Mouse (Mus musculus) MEL (cell line): ENCODE results near the gene 6030452D12Rik. TPM values are rescaled to one million over a fixed set of nuclear protein-coding genes. Genes with fewer than 3 reads are reported as not detected.

ENCODE experiments used
- DNase-seq: peaks from one replicate; pipeline ENCODE4 v3.0.0; 2011; ENCODE audit warnings: low read depth, low spot score
- H3K27ac ChIP-seq: 2 replicates; pipeline ENCODE4 v1.5.1; 2012; ENCODE audit warnings: low read depth, mild to moderate bottlenecking, control low read depth, low read length, moderate library complexity; ENCODE audit not compliant: control insufficient read depth
- H3K27me3 ChIP-seq, 2 experiments: fragments of 150-350 bp in 1 of 2; sonication (generic) in 1 of 2; 2 replicates each; pipeline ENCODE4 v1.6.1; 2012; ENCODE audit warnings: low read length in 2 of 2, mild to moderate bottlenecking in 2 of 2, improper control_type of control experiment in 1 of 2, moderate library complexity in 1 of 2; ENCODE audit not compliant: insufficient read depth in 2 of 2, control insufficient read depth in 1 of 2
- H3K36me3 ChIP-seq, 2 experiments: 2 replicates each; pipeline ENCODE4 v1.6.1; 2012 to 2014; ENCODE audit warnings: low read length in 2 of 2, improper control_type of control experiment in 1 of 2, inconsistent platforms in 1 of 2, mild to moderate bottlenecking in 1 of 2; ENCODE audit not compliant: insufficient read depth in 2 of 2, control insufficient read depth in 1 of 2
- H3K4me1 ChIP-seq, 2 experiments: fragments of 150-350 bp in 1 of 2; sonication (generic) in 1 of 2; 2 replicates each; pipeline ENCODE4 v1.6.1; 2012; ENCODE audit warnings: low read length in 2 of 2, improper control_type of control experiment in 1 of 2, mild to moderate bottlenecking in 1 of 2; ENCODE audit not compliant: insufficient read depth in 2 of 2, control insufficient read depth in 1 of 2
- H3K4me3 ChIP-seq, 2 experiments: fragments of 150-350 bp in 1 of 2; sonication (generic) in 1 of 2; 2 replicates each; pipeline ENCODE4 v1.5.1; 2012; ENCODE audit warnings: low read depth in 2 of 2, low read length in 2 of 2, mild to moderate bottlenecking in 2 of 2, moderate library complexity in 2 of 2, control low read depth in 1 of 2, improper control_type of control experiment in 1 of 2; ENCODE audit not compliant: control insufficient read depth in 1 of 2, insufficient read depth in 1 of 2
- H3K79me2 ChIP-seq: 2 replicates; pipeline ENCODE4 v1.6.1; 2012; ENCODE audit warnings: mild to moderate bottlenecking, low read length, moderate library complexity; ENCODE audit not compliant: control insufficient read depth, poor library complexity, insufficient read depth
- H3K9ac ChIP-seq: 2 replicates; pipeline ENCODE4 v1.6.1; 2012; ENCODE audit warnings: low read depth, mild to moderate bottlenecking, control low read depth, low read length, moderate library complexity; ENCODE audit not compliant: control insufficient read depth, poor library complexity, severe bottlenecking
- H3K9me3 ChIP-seq: fragments of 150-350 bp; sonication (generic); replicated peaks from 2 replicates; pipeline ENCODE4 v1.6.1; 2012; ENCODE audit warnings: mild to moderate bottlenecking, low read length, improper control_type of control experiment, moderate library complexity; ENCODE audit not compliant: insufficient read depth
- BHLHE40 ChIP-seq: IDR thresholded peaks from 2 replicates; pipeline ENCODE4 v1.6.1; 2012; ENCODE audit warnings: low read depth, mild to moderate bottlenecking, inconsistent platforms, low read length, improper control_type of control experiment, borderline replicate concordance
- CHD1 ChIP-seq: IDR thresholded peaks from 2 replicates; pipeline ENCODE4 v1.6.1; 2012; ENCODE audit warnings: low read depth, mild to moderate bottlenecking, inconsistent platforms, low read length, improper control_type of control experiment
- CHD2 ChIP-seq: IDR thresholded peaks from 2 replicates; pipeline ENCODE4 v1.6.1; 2011; ENCODE audit warnings: low read length, improper control_type of control experiment
- CTCF ChIP-seq, 3 experiments: IDR thresholded peaks in 2 of 3; conservative IDR thresholded peaks in 1 of 3; 2 replicates each; pipeline ENCODE4 v1.5.1; 2011 to 2012; ENCODE audit warnings: low read length in 3 of 3, low read depth in 2 of 3, mild to moderate bottlenecking in 2 of 3, improper control_type of control experiment in 1 of 3, inconsistent platforms in 1 of 3, mixed read lengths in 1 of 3, moderate library complexity in 1 of 3; ENCODE audit not compliant: control insufficient read depth in 1 of 3, insufficient read depth in 1 of 3, poor library complexity in 1 of 3, severe bottlenecking in 1 of 3
- E2F4 ChIP-seq: IDR thresholded peaks from 2 replicates; pipeline ENCODE4 v1.6.1; 2011; ENCODE audit warnings: low read depth, low read length, improper control_type of control experiment, borderline replicate concordance
- ELF1 ChIP-seq: IDR thresholded peaks from 2 replicates; pipeline ENCODE4 v1.6.1; 2014; ENCODE audit warnings: low read depth, mild to moderate bottlenecking, inconsistent platforms, low read length, improper control_type of control experiment, moderate library complexity
- EP300 ChIP-seq, 2 experiments: IDR thresholded peaks; 2 replicates each; pipeline ENCODE4 v1.6.1; 2011; ENCODE audit warnings: improper control_type of control experiment in 2 of 2, low read length in 2 of 2, low read depth in 1 of 2, mild to moderate bottlenecking in 1 of 2
- ETS1 ChIP-seq: IDR thresholded peaks from 2 replicates; pipeline ENCODE4 v1.6.1; 2012; ENCODE audit warnings: low read depth, mild to moderate bottlenecking, inconsistent platforms, low read length, improper control_type of control experiment, moderate library complexity
- GABPA ChIP-seq: IDR thresholded peaks from 2 replicates; pipeline ENCODE4 v1.6.1; 2012; ENCODE audit warnings: low read depth, mild to moderate bottlenecking, inconsistent platforms, low read length, improper control_type of control experiment, moderate library complexity
- HCFC1 ChIP-seq: IDR thresholded peaks from 2 replicates; pipeline ENCODE4 v1.6.1; 2012; ENCODE audit warnings: low read depth, mild to moderate bottlenecking, inconsistent platforms, low read length, improper control_type of control experiment, moderate library complexity
- MAFK ChIP-seq: IDR thresholded peaks from 2 replicates; pipeline ENCODE4 v1.6.1; 2011; ENCODE audit warnings: low read depth, mild to moderate bottlenecking, low read length, improper control_type of control experiment, borderline replicate concordance
- MXI1 ChIP-seq: IDR thresholded peaks from 2 replicates; pipeline ENCODE4 v1.6.1; 2011; ENCODE audit warnings: mild to moderate bottlenecking, low read depth, low read length, improper control_type of control experiment
- MYC ChIP-seq: IDR thresholded peaks from 2 replicates; pipeline ENCODE4 v1.6.1; 2011; ENCODE audit warnings: low read depth, mild to moderate bottlenecking, low read length, improper control_type of control experiment, moderate library complexity
- NELFE ChIP-seq: IDR thresholded peaks from 2 replicates; pipeline ENCODE4 v1.6.1; 2011; ENCODE audit warnings: low read depth, low read length, improper control_type of control experiment
- NRF1 ChIP-seq: IDR thresholded peaks from 2 replicates; pipeline ENCODE4 v1.6.1; 2014; ENCODE audit warnings: low read depth, mild to moderate bottlenecking, inconsistent platforms, low read length, improper control_type of control experiment, moderate library complexity; ENCODE audit not compliant: poor library complexity, insufficient read depth, severe bottlenecking
- POLR2A ChIP-seq, 2 experiments: IDR thresholded peaks; 2 replicates each; pipeline ENCODE4 v1.6.1; 2011 to 2012; ENCODE audit warnings: low read length in 2 of 2, mild to moderate bottlenecking in 2 of 2, control low read depth in 1 of 2, improper control_type of control experiment in 1 of 2, low read depth in 1 of 2, moderate library complexity in 1 of 2; ENCODE audit not compliant: control insufficient read depth in 1 of 2, insufficient read depth in 1 of 2, poor library complexity in 1 of 2
- POLR2AphosphoS5 ChIP-seq: IDR thresholded peaks from 2 replicates; pipeline ENCODE4 v1.6.1; 2012; ENCODE audit warnings: low read depth, borderline replicate concordance, mild to moderate bottlenecking, inconsistent platforms, low read length, moderate library complexity, mixed read lengths
- RAD21 ChIP-seq: IDR thresholded peaks from 2 replicates; pipeline ENCODE4 v1.6.1; 2011; ENCODE audit warnings: mild to moderate bottlenecking, low read depth, low read length, improper control_type of control experiment
- RCOR1 ChIP-seq: IDR thresholded peaks from 2 replicates; pipeline ENCODE4 v1.6.1; 2012; ENCODE audit warnings: low read depth, mild to moderate bottlenecking, inconsistent platforms, low read length, improper control_type of control experiment
- SIN3A ChIP-seq: IDR thresholded peaks from 2 replicates; pipeline ENCODE4 v1.6.1; 2012; ENCODE audit warnings: low read length, improper control_type of control experiment, inconsistent platforms
- SMC3 ChIP-seq: IDR thresholded peaks from 2 replicates; pipeline ENCODE4 v1.6.1; 2011; ENCODE audit warnings: low read depth, low read length, improper control_type of control experiment
- TAL1 ChIP-seq: IDR thresholded peaks from 2 replicates; pipeline ENCODE4 v1.6.1; 2012; ENCODE audit warnings: mild to moderate bottlenecking, inconsistent platforms, low read length, moderate library complexity, mixed read lengths
- TBP ChIP-seq: IDR thresholded peaks from 2 replicates; pipeline ENCODE4 v1.8.0; 2011; ENCODE audit warnings: low read depth, low read length, improper control_type of control experiment
- TCF12 ChIP-seq: IDR thresholded peaks from 2 replicates; pipeline ENCODE4 v1.6.1; 2014; ENCODE audit warnings: low read depth, mild to moderate bottlenecking, inconsistent platforms, low read length, improper control_type of control experiment, moderate library complexity
- UBTF ChIP-seq: IDR thresholded peaks from 2 replicates; pipeline ENCODE4 v1.6.1; 2012; ENCODE audit warnings: low read depth, mild to moderate bottlenecking, inconsistent platforms, low read length, improper control_type of control experiment, moderate library complexity, borderline replicate concordance; ENCODE audit not compliant: insufficient read depth
- USF1 ChIP-seq: IDR thresholded peaks from 2 replicates; pipeline ENCODE4 v1.6.1; 2014; ENCODE audit warnings: low read depth, mild to moderate bottlenecking, inconsistent platforms, low read length, improper control_type of control experiment, moderate library complexity
- USF2 ChIP-seq, 2 experiments: IDR thresholded peaks; 2 replicates each; pipeline ENCODE4 v1.6.1; 2011 to 2012; ENCODE audit warnings: improper control_type of control experiment in 2 of 2, low read length in 2 of 2, borderline replicate concordance in 1 of 2, inconsistent platforms in 1 of 2, low read depth in 1 of 2, mild to moderate bottlenecking in 1 of 2; ENCODE audit not compliant: insufficient read depth in 1 of 2
- ZC3H11A ChIP-seq: IDR thresholded peaks from 2 replicates; pipeline ENCODE4 v1.6.1; 2012; ENCODE audit warnings: low read depth, mild to moderate bottlenecking, inconsistent platforms, low read length, improper control_type of control experiment
- ZKSCAN1 ChIP-seq: IDR thresholded peaks from 2 replicates; pipeline ENCODE4 v1.6.1; 2012; ENCODE audit warnings: low read depth, mild to moderate bottlenecking, inconsistent platforms, low read length, improper control_type of control experiment, moderate library complexity
- ZNF384 ChIP-seq: IDR thresholded peaks from 2 replicates; pipeline ENCODE4 v1.6.1; 2012; ENCODE audit warnings: low read depth, mild to moderate bottlenecking, inconsistent platforms, low read length, improper control_type of control experiment
- polyA plus RNA-seq, 2 experiments: library from polyadenylated mRNA; stranded (reverse) in 1 of 2; unstranded in 1 of 2; fragments of >175 nt in 1 of 2; fragments of >200 nt in 1 of 2; gene quantifications; 2 replicates each; pipeline versions ENCODE4 v1.2.1 to v1.2.4; 2012; ENCODE audit warnings: low replicate concordance in 2 of 2, low read depth in 1 of 2; ENCODE audit not compliant: insufficient read length in 2 of 2, insufficient read depth in 1 of 2, missing spikeins in 1 of 2
- total RNA-seq: library from RNA; depleted of rRNA; stranded (reverse); fragments of 300-350 nt; gene quantifications from 2 replicates; pipeline ENCODE4 v1.2.3, GENCODE M21; 2012

Gene 6030452D12Rik
- total and polyA plus RNA-seq, 3 experiments, result not detected

- Histone ChIP-seq H3K79me2 (no peaks in the 10 kb centered on the region), H3K4me3 (no peak overlapping the region), H3K27me3 (no peaks in the 10 kb centered on the region), H3K27ac (no peak overlapping the region), H3K9ac (no peak overlapping the region), H3K4me1 (no peaks in the 10 kb centered on the region), H3K36me3 (no peaks in the 10 kb centered on the region), H3K9me3 (no peaks in the 10 kb centered on the region)
- peak; percentile 68 for DNase-seq
- peak; percentile 10; the same call in 1 of the 2 replicates for TF ChIP-seq ZC3H11A
- peak; percentile 58 for TF ChIP-seq RAD21
- TF ChIP-seq POLR2AphosphoS5, result no peak
- TF ChIP-seq UBTF, result no peak
- no peak for TF ChIP-seq EP300 (IDR thresholded peaks at IDR 0.05; ENCODE audit: low read depth in 1 of 2, low read length in 2 of 2)
- TF ChIP-seq ELF1, result no peak
- TF ChIP-seq RCOR1, result no peak
- no peak for TF ChIP-seq GABPA
- no peak for TF ChIP-seq ZKSCAN1
- TF ChIP-seq CTCF (IDR thresholded peaks at IDR 0.05 in 2 of 3, conservative IDR thresholded peaks at IDR 0.05 in 1 of 3; ENCODE audit: control insufficient read depth in 1 of 3, insufficient read depth in 1 of 3, low read depth in 2 of 3, low read length in 3 of 3, poor library complexity in 1 of 3, severe bottlenecking in 1 of 3), result peak; percentile 53 to 98 (median 76)
- no peak for TF ChIP-seq HCFC1
- TF ChIP-seq TBP, result no peak
- peak; percentile 84 for TF ChIP-seq SMC3
- no peak for TF ChIP-seq MAFK
- no peak for TF ChIP-seq ETS1
- TF ChIP-seq USF1, result no peak
- TF ChIP-seq E2F4, result no peak
- no peak for TF ChIP-seq MYC
- 0 out of 2 replicates have a peak, but pooled peaks have one; percentile 20 for TF ChIP-seq MXI1
- TF ChIP-seq TAL1, result no peak
Measured at GRCm38 (mm10) chr8:106534449-106534848, 34.1 kb downstream of the 6030452D12Rik start.

DNA sequence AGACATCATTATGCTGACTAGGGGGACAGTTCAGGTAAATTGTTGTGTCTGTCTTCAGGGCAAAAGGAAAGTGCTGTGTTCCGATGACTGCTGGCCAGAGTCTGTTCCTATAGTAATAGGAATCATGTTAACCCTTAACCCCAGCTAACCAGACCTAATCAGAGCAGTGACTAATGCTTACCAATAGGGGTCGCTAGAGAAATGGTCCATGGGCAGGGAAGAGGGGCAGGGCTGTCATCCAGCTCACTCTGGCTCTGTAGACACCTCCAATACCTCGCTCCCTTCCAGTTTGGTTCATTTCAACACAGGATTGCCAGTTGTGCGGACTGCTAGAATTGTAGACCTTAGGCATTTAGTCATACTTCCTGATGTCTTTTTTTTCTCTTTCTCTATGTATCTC lies 35.1 kb downstream of the 6030452D12Rik start:
- H3K4me1 ChIP-seq, result no peaks in the 10 kb centered on the region
- H3K9me3 ChIP-seq, result no peaks in the 10 kb centered on the region
- H3K27ac ChIP-seq, result no peak overlapping the region
- H3K27me3 ChIP-seq, result no peaks in the 10 kb centered on the region
- DNase-seq, result peak; percentile 35
- H3K79me2 ChIP-seq, result no peaks in the 10 kb centered on the region
- H3K4me3 ChIP-seq, result no peak overlapping the region
- no peaks in the 10 kb centered on the region for H3K36me3 ChIP-seq
- H3K9ac ChIP-seq, result no peak overlapping the region
- TF ChIP-seq E2F4 (no peak), CHD1 (no peak), CTCF (IDR thresholded peaks at IDR 0.05 in 2 of 3, conservative IDR thresholded peaks at IDR 0.05 in 1 of 3; ENCODE audit: control insufficient read depth in 1 of 3, insufficient read depth in 1 of 3, low read depth in 2 of 3, low read length in 3 of 3, poor library complexity in 1 of 3, severe bottlenecking in 1 of 3) (peak; percentile 61 to 90 (median 67)), TCF12 (no peak), TAL1 (no peak), POLR2A (IDR thresholded peaks at IDR 0.05; ENCODE audit: control insufficient read depth in 1 of 2, insufficient read depth in 1 of 2, low read depth in 1 of 2, low read length in 2 of 2, poor library complexity in 1 of 2) (no peak), MYC (no peak), NRF1 (no peak), EP300 (IDR thresholded peaks at IDR 0.05; ENCODE audit: low read depth in 1 of 2, low read length in 2 of 2) (no peak), SIN3A (no peak), NELFE (no peak), ZC3H11A (0 out of 2 replicates have a peak, but pooled peaks have one; percentile 6), BHLHE40 (no peak), CHD2 (no peak), SMC3 (no peak; the same call in 1 of the 2 replicates), ZNF384 (no peak), TBP (0 out of 2 replicates have a peak, but pooled peaks have one; percentile 30), RCOR1 (no peak), USF2 (IDR thresholded peaks at IDR 0.05; ENCODE audit: borderline replicate concordance in 1 of 2, insufficient read depth in 1 of 2, low read depth in 1 of 2, low read length in 2 of 2) (no peak), MXI1 (no peak)
